Mouse (Mus musculus) intestine, embryonic 14.5 days (tissue): ENCODE results near the gene Gm7579. TPM values are rescaled to one million over a fixed set of nuclear protein-coding genes. Genes with fewer than 3 reads are reported as not detected.
"Not testable (repeated sequence)": the region's sequence is repeated elsewhere in the genome, so short reads cannot be mapped to it uniquely, and the experiment has no call there.

Source experiments
- ATAC-seq: fragments of 200-750 bp; cut with Nextera tagmentation; replicated peaks from 2 replicates; pipeline ENCODE4 v1.8.0; 2017; ENCODE audit warnings: low read depth, moderate number of reproducible peaks, moderate TSS enrichment, moderate library complexity; ENCODE audit not compliant: low FRiP score, low TSS enrichment
- DNase-seq: peaks from one replicate; pipeline ENCODE4 v3.0.0-alpha.2; 2018; ENCODE audit warnings: low spot score
- H3K27ac ChIP-seq: fragments of 300-500 bp; sonication (generic); 2 replicates; pipeline ENCODE4 v1.5.1; 2014; ENCODE audit warnings: low read depth, mild to moderate bottlenecking, control low read depth
- H3K27me3 ChIP-seq: fragments of 300-500 bp; sonication (generic); replicated peaks from 2 replicates; pipeline ENCODE4 v1.6.1; 2014; ENCODE audit warnings: low read length, control low read depth; ENCODE audit not compliant: control insufficient read depth, insufficient read depth
- H3K36me3 ChIP-seq: fragments of 300-500 bp; sonication (generic); 2 replicates; pipeline ENCODE4 v1.6.1; 2014; ENCODE audit warnings: low read length, control low read depth; ENCODE audit not compliant: control insufficient read depth, insufficient read depth
- H3K4me1 ChIP-seq: fragments of 300-500 bp; sonication (generic); replicated peaks from 2 replicates; pipeline ENCODE4 v1.6.1; 2014; ENCODE audit warnings: low read length, control low read depth, mixed read lengths; ENCODE audit not compliant: control insufficient read depth, insufficient read depth
- H3K4me2 ChIP-seq: fragments of 300-500 bp; sonication (generic); 2 replicates; pipeline ENCODE4 v1.6.1; 2014; ENCODE audit warnings: low read length
- H3K4me3 ChIP-seq: fragments of 300-500 bp; sonication (generic); 2 replicates; pipeline ENCODE4 v1.5.1; 2014; ENCODE audit warnings: low read depth, low read length, control low read depth, mixed read lengths
- H3K9ac ChIP-seq: fragments of 300-500 bp; sonication (generic); 2 replicates; pipeline ENCODE4 v1.6.1; 2014; ENCODE audit warnings: mild to moderate bottlenecking, low read length
- H3K9me3 ChIP-seq: fragments of 300-500 bp; sonication (generic); 2 replicates; pipeline ENCODE4 v1.6.1; 2016; ENCODE audit warnings: low read length, control low read depth; ENCODE audit not compliant: control insufficient read depth
- WGBS: fragments of 180-500 bp; shearing (Covaris S2); extraction: QIAGEN DNeasy Blood & Tissue Kit; methylation state at CpG from one replicate; pipeline ENCODE4 v1.1.7; 2014; 5-methylcytosine and 5-hydroxymethylcytosine counted together
- polyA plus RNA-seq: library from polyadenylated mRNA; unstranded; fragments of >200 nt; fragmentation: Nextera tagmentation; extraction: Ambion mirVana; gene quantifications from 2 replicates; pipeline ENCODE4 v1.2.1, GENCODE M21; 2014

Gm7579 gene
- polyA plus RNA-seq, 1 experiment from 2014 or later: not detected

DNA sequence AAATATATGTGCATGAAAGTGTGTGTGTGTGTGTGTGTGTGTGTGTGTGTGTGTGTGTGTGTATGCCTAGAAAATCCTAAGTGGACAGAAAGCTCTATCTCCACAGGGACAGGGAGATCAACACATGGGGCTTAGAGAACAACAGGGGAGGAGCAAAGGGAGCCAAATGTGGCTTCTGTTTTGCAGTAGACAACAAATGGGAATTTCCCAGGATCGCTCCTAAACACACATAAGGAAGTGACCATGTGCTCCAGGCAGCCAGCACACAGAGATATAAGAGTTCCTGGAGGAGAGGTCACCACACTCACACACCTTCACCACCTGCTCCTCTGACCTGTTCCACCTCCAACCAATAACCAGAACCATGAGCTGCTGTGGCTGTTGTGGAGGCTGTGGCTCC lies 10.6 kb upstream of the Gm7579 start, which contains the start of gene Krtap5-3:
Gene Krtap5-3, plus strand, starts transcription at position 301 of the 400 bp plus-strand sequence.
- WGBS: 33% methylated on average over 1 of the region's 1 CpGs
- no peak for ATAC-seq
- DNase-seq: no peak
- no peak within 1 kb of the TSS for H3K4me2 ChIP-seq
- H3K36me3 ChIP-seq: no peaks in the 10 kb centered on the region
- no peak within 1 kb of the TSS for H3K9ac ChIP-seq
- H3K9me3 ChIP-seq: no peaks in the 10 kb centered on the region
- no peak within 1 kb of the TSS for H3K4me3 ChIP-seq
- H3K4me1 ChIP-seq: no peaks in the 10 kb centered on the region
- H3K27ac ChIP-seq: no peak within 1 kb of the TSS
- H3K27me3 ChIP-seq: 0 out of 2 replicates have a peak, but pooled peaks cover 2% of the 10 kb centered on the region

- ATAC-seq (no peak), DNase-seq (no peak)
- no peak overlapping the region for H3K27ac ChIP-seq
- no peaks in the 10 kb centered on the region for H3K36me3 ChIP-seq
- no peak overlapping the region for H3K4me3 ChIP-seq
- no peak overlapping the region for H3K4me2 ChIP-seq
- H3K27me3 ChIP-seq: 0 out of 2 replicates have a peak, but pooled peaks cover 2% of the 10 kb centered on the region
- no peaks in the 10 kb centered on the region for H3K9me3 ChIP-seq
- H3K9ac ChIP-seq: no peak overlapping the region
- H3K4me1 ChIP-seq: no peaks in the 10 kb centered on the region
Measured at GRCm38 (mm10) chr7:142205488-142205887, 6.2 kb upstream of the Gm7579 start.

DNA sequence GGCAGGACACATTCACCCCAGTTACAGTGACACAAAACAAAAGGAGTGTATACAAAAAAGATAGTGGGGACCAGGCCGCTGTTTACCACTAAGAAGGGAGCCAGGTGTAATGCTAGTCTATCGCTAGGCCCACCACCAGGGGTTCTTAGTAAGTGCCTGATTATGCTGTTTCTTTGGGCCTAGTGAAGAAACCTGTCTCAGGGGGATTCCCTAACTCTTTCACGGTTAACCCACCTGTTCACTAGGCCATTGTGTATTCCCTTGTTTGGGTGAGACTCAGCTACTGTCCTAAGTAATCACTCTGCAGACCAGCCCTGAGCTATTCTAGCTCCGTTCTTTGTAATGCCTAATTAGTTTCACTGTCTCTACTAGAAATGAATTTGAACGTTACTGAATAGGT lies 4.8 kb upstream of the Gm7579 start:
- WGBS: 77% methylated on average over 5 of the region's 5 CpGs
- ATAC-seq, H3K4me1 ChIP-seq, DNase-seq, H3K4me3 ChIP-seq, H3K4me2 ChIP-seq, H3K27ac ChIP-seq, H3K27me3 ChIP-seq, H3K9ac ChIP-seq, H3K9me3 ChIP-seq, H3K36me3 ChIP-seq: not testable (repeated sequence)

DNA sequence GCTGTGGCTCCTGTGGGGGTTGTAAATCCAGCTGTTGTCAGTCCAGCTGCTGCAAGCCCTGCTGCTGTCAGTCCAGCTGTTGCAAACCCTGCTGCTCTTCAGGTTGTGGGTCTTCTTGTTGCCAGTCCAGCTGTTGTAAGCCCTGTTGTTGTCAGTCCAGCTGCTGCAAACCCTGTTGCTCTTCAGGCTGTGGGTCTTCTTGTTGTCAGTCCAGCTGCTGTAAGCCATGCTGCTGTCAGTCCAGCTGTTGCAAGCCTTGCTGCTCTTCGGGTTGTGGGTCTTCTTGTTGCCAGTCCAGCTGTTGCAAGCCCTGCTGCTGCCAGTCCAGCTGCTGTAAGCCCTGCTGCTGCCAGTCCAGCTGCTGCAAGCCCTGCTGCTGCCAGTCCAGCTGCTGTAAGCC lies 477 bp downstream of the Gm7579 start:
- H3K4me3 ChIP-seq, H3K4me1 ChIP-seq, H3K27ac ChIP-seq, H3K9ac ChIP-seq, DNase-seq, H3K4me2 ChIP-seq, H3K36me3 ChIP-seq, H3K9me3 ChIP-seq, ATAC-seq, H3K27me3 ChIP-seq: not testable (repeated sequence)
- 65% methylated on average over 1 of the region's 1 CpGs for WGBS

DNA sequence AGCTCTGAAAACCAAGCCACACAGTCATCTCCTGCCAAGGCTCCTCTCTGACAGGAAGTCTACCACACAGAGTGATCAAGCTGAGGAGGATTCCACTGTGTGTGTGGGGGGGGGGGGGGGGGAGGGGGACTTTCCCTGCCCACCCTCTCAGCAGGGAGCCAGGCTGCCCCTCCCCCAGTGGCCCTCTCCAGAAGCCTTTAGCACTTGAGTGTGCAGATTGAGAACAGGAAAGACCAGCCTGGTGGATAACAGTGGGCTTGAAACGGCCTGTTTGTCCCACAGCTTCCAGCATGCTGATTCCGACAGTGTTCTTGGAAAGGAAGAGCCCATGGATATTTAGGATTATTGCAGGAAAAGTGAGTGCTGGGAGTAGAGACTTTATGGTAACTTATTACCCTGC lies 12.9 kb downstream of the Gm7579 start:
- Histone ChIP-seq H3K4me3 (no peak overlapping the region), H3K4me1 (no peaks in the 10 kb centered on the region), H3K4me2 (no peak overlapping the region), H3K27ac (no peak overlapping the region), H3K9ac (no peak overlapping the region), H3K36me3 (no peaks in the 10 kb centered on the region), H3K27me3 (no peaks in the 10 kb centered on the region), H3K9me3 (no peaks in the 10 kb centered on the region)
- WGBS: 26% methylated on average over 2 of the region's 2 CpGs
- no peak for ATAC-seq
- no peak for DNase-seq

- not testable (repeated sequence) for H3K4me2 ChIP-seq, H3K27me3 ChIP-seq, H3K36me3 ChIP-seq, DNase-seq, H3K4me3 ChIP-seq, H3K4me1 ChIP-seq, H3K9ac ChIP-seq, H3K9me3 ChIP-seq, H3K27ac ChIP-seq, ATAC-seq
- WGBS: 59% methylated on average over 3 of the region's 3 CpGs
Measured at GRCm38 (mm10) chr7:142229871-142230270, 18.2 kb downstream of the Gm7579 start, which contains the start of gene Krtap5-5. Gene Krtap5-5, minus strand, starts transcription at chr7:142229971.

- WGBS: 23% methylated on average over 1 of the region's 1 CpGs
- Histone ChIP-seq H3K27me3 (no peaks in the 10 kb centered on the region), H3K27ac (no peak overlapping the region), H3K4me2 (no peak overlapping the region), H3K4me3 (no peak overlapping the region), H3K36me3 (no peaks in the 10 kb centered on the region), H3K9me3 (no peaks in the 10 kb centered on the region), H3K4me1 (no peaks in the 10 kb centered on the region), H3K9ac (no peak overlapping the region)
- no peak for ATAC-seq
- DNase-seq: no peak
Measured at GRCm38 (mm10) chr7:142231540-142231939, 19.9 kb downstream of the Gm7579 start.

GRCm38 (mm10) chr7:142240978-142241377 lies 29.3 kb downstream of the Gm7579 start, which contains the start of gene Gm40460:
Gene Gm40460, minus strand, starts transcription at chr7:142241078.
- Histone ChIP-seq H3K4me3 (no peak within 1 kb of the TSS), H3K27me3 (no peaks in the 10 kb centered on the region), H3K27ac (no peak within 1 kb of the TSS), H3K36me3 (no peaks in the 10 kb centered on the region), H3K9me3 (0 out of 2 replicates have a peak, but pooled peaks cover 4% of the 10 kb centered on the region), H3K4me1 (no peaks in the 10 kb centered on the region), H3K4me2 (no peak within 1 kb of the TSS), H3K9ac (no peak within 1 kb of the TSS)
- WGBS: 34% methylated on average over 2 of the region's 2 CpGs
- ATAC-seq: no peak
- no peak for DNase-seq

DNA sequence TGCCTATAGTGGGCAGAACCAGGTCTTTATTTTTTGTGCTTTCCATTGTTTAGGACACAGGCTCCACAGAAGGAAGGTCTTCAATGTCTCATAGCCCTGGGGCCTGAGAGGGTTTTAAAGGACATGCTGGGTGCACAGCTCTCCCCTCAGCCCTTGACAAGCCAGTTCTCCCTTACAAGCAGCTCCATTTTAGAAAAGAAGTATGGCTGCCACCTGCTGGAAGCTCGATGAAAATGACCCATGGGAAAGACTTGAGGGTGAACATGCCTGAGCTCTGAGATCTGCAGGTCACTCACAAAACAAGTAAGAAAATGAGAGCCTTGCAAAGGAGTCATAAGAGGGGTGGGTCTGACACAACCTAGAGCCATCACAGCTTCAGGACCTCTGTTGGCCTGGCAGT lies 38.2 kb downstream of the Gm7579 start:
- no peaks in the 10 kb centered on the region; the same call in 1 of the 2 replicates for H3K27me3 ChIP-seq
- WGBS: 0% methylated on average over 1 of the region's 1 CpGs

More for the DNA sequence above, 38.2 kb downstream of the Gm7579 start:
- Histone ChIP-seq H3K9ac (no peak overlapping the region), H3K9me3 (no peaks in the 10 kb centered on the region), H3K4me3 (no peak overlapping the region), H3K4me2 (no peak overlapping the region), H3K27ac (no peak overlapping the region), H3K36me3 (no peaks in the 10 kb centered on the region), H3K4me1 (no peaks in the 10 kb centered on the region)
- ATAC-seq: no peak
- DNase-seq: peak; percentile 76
